Mouse (Mus musculus): ENCODE results near the gene Tspan32.

The Tspan32 gene

DNA sequence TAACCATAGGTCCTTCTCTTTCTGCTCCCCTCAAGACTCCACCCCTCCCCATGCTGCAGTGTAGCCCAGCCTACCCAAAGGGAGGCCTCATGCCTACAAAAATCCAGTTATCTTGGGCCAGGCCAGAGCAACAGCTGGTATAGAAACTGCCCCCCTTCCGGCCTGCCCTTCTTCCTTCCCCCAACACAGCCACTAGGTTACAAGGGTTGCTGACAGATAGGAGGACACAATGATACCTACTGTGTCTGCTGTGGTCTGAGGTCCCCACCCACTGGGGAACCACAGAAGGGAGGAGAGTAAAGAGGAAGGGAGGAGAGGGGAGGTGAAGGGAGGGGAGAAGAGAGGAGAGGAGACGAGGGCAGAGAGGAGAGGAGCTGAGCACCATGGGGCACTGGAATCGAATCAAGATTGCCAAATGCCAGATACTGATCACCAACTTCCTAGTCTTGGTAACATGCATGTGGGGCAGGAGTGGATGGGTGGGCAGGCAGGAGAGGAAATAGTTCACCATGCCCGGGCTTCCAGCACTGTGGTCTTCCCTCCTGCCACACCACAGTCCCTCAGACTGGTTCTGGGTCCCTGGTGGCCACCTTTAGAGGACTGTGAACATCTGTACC is at the start of gene Tspan32:
Tspan32 (plus strand) TSS at position 320 of the 617 bp plus-strand sequence.
- in situ Hi-C loops (cut with MboI; ENCODE audit: unreplicated experiment in 2 of 2): loop anchor here (5.0 kb wide), 2 partner anchors 62 to 113 kb away; partner anchors contain the start of gene Tssc4 (in 2 of the 2)

DNA sequence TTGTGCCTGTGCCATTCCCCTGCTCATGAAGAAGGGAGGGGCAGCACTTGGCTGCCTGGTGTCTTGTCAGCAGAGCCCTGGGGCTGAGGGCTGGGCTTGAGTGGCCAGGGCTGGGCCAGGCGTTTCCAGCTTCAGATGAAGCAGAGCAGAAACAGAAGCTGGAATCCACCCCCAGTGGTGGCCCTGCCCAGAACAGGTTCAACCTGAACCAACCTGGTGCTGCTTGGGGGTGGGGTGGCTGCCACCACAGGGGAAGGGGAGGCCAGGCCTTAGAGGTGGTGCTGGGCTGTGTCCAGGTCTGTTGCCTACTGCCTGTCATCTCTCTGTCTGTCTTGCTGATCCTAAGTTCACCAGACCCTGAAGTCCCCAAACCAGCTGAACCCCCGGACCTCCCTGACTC is 48.8 kb upstream of the Tspan32 start:
- in situ Hi-C loops (cut with MboI; ENCODE audit: unreplicated experiment in 2 of 2): no loop called here

DNA sequence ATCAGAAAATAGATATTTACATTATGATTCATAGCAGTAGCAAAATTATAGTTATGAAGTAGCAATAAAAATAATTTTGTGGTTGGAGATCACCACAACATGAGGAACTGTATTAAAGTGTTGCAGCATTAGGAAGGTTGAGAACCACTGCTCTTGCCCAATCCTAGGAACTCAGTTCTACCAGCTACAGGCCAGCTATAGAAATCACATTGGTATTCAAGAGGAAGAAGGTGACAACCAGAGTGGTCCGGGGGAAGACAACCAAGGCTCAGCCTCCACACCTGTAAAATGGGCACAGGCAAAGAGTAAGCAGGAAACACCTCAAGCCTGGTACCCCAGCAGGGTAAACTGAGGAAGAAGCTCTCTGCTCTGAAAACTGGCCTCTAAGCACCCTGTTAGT is 46.0 kb upstream of the Tspan32 start:
- in situ Hi-C loops (cut with MboI; ENCODE audit: unreplicated experiment in 2 of 2): no loop called here

DNA sequence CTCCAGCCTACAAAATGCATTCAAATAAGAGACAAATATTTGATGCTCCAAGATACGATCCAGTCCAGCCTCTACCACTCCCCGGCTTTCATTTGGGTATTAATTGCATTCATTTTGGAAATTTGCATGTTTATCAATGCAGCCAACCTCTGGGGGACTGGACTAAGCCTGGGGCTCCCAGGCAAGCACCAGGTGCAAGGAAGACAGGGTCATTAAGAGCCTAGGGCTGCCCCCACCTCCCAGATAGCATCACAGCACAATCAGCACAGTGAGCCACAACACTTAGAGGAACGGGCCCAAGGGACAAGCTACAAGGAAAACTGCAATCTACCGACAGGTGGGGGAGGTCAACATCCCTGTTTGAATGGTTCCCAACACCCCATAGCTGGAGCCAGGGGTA is 45.1 kb upstream of the Tspan32 start:
- in situ Hi-C loops (cut with MboI; ENCODE audit: unreplicated experiment in 2 of 2): no loop called here

DNA sequence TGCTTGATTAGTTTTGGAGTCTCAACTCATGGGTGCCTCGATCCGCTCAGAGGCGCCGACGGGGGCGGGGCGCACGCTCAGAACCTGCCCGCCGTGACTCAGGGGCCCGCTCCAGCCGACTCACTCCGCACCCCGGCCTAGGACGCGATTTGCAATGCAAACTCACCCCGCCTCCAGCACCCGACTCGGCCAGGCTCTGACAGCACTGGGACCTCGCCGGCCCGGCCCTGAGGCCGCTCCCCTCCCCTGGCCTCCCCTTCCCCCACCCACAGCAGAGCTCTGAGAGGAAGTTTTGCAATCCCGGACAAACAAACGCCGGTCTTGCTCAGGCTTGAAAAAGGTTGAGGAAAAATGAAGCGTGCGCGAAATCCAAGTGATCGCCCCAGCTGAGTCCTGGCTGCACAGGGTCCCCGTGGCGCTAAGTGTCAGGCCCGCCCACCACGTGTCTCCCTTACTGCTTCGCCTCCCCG is 37.4 kb upstream of the Tspan32 start:
- in situ Hi-C loops (cut with MboI; ENCODE audit: unreplicated experiment in 2 of 2): no loop called here

DNA sequence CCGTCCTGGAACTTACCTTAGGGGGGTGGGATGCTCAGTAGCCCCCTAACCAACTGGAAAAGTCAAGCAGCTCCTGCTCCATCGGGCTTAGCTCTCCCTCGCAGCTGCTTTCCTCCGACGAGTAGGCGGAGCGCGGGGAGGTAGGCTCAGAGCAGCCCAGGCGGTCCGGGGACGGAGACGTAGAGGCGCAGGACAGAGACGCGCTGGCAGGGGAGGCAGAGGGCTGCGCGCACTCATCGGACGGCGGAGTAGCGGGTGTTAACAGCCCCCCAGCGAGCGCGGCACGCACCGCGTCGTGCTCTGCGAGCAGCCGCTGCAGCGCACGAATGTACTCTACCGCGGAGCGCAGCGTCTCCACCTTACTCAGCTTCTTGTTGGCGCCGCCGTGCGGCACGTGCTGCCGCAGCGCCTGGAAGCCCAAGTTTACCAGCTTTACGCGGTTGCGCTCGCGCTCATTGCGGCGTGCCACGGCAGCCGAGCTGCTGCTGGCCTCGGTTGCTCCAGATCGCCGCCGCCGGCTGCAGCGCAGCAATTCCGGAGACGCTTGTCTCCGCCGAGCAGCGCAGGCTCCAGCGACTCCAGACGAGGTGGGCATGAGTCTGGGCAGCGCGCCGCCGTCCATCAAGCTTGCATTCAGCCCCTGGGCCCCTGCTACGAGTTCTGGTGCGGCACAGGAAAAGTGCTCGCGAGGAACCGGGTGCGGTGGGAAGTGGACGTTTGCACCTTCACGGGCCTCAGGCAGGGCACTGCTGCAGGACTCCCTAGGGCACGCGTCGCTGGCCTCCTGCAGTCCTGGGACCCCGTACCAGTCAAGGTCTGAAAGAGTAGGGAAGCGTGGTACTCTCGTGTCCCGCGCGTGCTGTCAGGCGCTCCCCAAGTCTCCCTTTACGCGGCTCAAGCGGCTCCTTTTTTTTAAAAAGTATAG is 36.7 kb upstream of the Tspan32 start:
- in situ Hi-C loops (cut with MboI; ENCODE audit: unreplicated experiment in 2 of 2): no loop called here

DNA sequence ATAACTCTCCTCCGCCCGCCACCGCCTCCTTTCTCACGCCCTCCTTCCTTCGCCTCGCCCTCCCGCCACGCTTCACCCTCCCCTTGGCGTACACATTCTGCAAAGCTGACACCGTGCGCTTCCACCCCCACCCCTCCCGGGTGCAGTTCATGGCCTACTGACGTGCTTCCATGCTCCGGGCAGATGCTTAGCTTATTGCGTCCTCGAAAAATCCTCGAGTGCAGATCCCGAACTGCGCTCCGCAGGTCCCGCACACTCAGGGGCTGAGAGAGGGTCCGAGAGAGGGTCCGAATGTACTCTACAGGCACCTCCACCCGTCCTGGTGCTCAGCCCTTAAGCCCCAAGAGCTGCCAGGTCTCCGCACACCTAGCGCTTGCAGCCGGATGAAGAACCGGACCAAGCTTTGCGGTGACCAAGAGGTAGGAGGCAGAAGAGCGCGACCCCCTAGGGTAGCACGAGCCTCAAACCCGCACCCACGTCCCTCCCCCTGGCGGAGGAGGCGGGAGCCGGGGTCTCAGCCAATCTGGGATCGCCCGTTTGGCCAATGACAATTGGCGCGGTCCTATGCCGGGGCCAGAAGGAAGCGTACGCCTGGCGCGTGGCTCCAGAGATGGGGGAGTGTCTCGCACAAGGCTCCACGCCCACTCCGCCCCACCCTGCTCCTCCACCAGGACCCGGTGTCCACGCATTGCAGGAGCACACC is 35.9 kb upstream of the Tspan32 start, which contains the start of gene Ascl2:
Ascl2 (minus strand) TSS at position 456 of the 703 bp plus-strand sequence.
- in situ Hi-C loops (cut with MboI; ENCODE audit: unreplicated experiment in 2 of 2): no loop called here

DNA sequence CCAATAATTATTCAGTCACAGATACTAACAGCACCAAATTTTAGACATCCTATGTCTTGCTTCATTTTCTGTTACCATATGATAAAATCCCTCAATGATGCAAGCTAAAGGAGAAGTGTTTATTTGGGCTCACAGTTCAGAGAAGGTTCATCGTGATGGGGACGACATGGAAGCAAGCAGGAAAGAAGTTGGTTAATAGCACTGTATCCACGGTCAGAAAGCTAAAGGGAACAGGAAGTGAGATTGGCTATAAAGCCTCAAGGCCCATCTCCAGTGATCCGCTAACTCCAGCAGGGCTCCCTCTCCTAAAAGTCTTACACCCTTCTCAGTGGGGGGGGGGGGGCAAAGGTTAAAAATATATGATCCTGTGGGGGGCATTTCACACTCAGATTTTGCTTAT is 22.9 kb upstream of the Tspan32 start:
- in situ Hi-C loops (cut with MboI; ENCODE audit: unreplicated experiment in 2 of 2): no loop called here

DNA sequence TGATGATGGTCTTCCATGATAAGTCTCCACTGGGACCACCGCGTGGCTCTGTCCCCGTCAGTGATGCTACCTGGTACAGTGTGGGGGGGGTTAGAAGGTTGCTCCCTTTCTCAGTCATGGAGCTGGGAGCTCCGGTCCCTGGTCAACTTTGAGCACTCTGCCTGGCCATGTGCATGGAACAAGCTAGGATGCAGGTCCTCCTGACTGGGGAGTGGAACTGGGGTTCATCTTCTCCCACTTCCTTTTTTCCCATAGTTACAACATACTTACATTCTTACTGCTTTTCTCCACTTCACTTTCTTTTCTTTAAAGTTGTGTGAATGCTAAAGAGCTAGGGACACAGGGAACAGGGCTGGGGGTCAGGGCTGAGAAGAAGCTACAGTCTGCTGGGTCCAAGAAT is 19.7 kb upstream of the Tspan32 start:
- in situ Hi-C loops (cut with MboI; ENCODE audit: unreplicated experiment in 2 of 2): no loop called here

DNA sequence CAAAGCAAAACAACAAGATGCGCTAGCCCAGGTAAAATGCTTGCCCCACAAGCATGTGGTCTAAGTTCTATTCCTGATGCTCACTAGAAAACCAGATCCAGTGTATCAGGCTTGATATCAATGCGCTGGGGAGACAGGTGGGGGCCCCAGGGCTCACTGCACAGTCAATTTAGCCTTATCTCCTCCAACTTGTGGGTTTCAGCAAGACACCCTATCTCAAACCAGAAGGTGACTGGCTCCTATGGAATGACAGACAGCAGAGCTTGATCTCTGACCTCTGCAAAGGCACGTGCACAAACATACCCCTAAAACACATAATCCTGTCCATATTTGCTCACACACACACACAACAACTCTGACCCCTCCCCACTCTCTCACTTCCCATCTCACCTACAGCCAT is 17.1 kb upstream of the Tspan32 start:
- in situ Hi-C loops (cut with MboI; ENCODE audit: unreplicated experiment in 2 of 2): no loop called here

DNA sequence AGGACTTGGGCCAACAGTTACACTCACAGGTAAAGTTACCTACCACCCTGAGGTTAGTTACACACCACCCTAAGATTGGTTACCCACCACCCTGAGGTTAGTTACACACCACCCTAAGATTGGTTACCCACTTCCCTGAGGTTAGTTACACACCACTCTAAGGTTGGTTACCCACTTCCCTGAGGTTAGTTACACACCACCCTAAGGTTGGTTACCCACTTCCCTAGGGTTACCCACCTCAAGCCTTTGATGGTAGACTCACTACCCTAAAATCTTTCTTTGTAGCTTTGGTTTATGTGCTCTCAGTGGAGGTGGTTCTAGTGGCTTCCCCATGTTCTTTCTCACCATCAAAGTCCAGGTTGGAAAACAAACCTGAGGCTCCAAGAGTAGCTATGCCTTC is 9.8 kb upstream of the Tspan32 start:
- in situ Hi-C loops (cut with MboI; ENCODE audit: unreplicated experiment in 2 of 2): no loop called here

DNA sequence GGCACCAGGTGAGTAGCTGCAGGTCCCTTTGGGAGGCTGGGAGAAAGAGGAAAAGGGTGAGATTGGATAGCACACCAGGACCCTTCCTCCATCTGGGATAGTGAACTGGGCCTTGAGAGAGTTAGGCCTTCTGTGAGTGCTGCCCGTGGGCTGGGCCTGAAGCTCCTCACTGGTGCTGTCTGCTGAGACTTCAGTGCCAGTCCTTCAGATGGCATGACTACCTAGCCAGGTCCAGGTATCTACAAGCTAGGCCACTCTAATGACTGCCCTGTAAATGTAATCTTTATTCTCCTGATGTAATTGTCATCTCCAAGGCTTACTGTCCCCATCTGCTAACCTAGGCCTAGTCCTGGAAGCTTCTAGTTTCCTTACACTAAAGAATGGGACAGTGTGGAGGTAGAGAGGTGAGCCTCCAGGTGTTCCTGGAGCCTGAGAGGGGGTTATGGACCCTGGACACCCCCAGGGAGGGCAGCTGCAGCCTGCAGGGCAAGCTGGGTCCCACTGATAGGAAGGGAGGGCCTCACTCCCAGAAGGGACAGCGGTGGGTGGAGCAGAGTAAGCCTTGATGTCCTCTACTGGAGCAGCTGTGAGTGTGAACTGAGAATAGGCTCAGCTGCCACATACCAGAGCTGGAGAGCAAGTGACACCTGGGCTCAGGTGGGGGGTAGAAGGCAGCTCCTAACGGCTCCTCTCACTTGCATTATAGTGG is 9.1 kb upstream of the Tspan32 start:
- in situ Hi-C loops (cut with MboI; ENCODE audit: unreplicated experiment in 2 of 2): no loop called here

DNA sequence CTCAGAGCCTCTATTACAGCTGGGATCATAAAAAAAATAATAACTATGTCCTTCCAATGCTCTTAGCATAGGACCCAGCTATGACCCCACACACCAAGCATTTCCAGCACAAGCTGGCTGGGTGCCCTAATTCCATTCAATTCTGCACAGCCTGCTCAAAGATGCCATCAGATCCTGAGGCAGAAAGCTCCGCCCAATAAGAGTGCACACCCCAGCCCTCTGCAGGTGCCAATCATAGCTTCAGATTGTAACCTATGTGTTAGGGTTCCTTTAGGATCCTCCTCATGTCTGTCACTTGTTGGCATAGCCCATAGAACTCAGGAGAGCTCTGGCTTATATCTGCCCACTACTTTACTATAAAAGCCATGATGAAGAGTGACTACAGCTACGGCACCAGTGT is 7.8 kb upstream of the Tspan32 start:
- in situ Hi-C loops (cut with MboI; ENCODE audit: unreplicated experiment in 2 of 2): no loop called here

DNA sequence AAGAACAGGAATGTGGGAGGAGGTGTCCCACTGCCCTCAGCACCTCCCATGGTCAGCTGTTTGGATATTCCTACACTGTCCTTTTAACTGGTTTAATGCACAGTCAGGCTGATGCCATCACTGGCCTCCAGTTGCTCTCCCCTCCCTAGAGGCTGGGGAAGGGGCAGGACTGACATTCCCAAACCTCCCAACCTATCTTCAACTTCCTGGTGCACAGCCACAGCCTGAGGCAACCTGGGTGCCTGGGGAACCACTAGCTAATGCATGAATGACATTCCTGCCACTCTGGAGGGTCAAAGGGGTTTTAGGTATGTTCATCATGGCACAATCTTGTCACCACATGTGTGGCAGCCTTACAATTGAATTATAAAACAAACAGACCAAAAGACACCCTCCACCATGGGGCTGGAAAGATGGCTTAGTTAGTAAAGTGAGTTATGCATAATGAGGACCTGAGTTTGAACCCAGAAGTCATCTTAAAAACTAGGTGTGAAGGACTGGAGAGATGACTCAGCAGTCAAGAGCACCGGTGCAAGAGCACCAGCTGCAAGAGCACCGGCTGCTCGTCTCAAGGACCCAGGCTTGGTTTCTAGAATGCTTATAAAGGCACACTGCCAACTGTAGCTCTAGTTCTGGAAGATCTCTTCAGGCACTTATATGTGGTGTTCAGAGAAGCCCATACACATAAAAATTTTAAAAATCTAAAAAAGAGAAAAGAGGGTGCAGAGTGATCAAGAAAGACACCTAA is 7.3 kb upstream of the Tspan32 start:
- in situ Hi-C loops (cut with MboI; ENCODE audit: unreplicated experiment in 2 of 2): no loop called here

DNA sequence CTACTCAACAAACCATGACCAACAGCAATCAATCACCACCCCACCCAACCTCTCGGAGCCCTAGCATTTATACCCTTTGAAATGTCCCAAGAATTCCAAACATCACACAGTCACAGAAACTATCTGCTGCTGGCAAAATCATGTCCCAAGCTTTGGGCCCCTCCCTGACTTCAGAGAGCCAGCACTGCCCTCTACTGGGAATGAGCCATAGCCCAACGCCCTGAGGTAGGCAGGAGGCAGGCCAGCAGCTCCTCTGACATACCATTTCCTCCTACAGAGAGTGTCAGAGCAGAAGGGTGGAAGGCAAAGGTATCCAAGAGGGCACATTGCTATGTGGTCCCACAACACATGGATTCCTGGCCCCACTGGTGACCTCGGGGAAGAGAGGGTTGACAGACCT is 2.2 kb upstream of the Tspan32 start:
- in situ Hi-C loops (cut with MboI; ENCODE audit: unreplicated experiment in 2 of 2): no loop called here

DNA sequence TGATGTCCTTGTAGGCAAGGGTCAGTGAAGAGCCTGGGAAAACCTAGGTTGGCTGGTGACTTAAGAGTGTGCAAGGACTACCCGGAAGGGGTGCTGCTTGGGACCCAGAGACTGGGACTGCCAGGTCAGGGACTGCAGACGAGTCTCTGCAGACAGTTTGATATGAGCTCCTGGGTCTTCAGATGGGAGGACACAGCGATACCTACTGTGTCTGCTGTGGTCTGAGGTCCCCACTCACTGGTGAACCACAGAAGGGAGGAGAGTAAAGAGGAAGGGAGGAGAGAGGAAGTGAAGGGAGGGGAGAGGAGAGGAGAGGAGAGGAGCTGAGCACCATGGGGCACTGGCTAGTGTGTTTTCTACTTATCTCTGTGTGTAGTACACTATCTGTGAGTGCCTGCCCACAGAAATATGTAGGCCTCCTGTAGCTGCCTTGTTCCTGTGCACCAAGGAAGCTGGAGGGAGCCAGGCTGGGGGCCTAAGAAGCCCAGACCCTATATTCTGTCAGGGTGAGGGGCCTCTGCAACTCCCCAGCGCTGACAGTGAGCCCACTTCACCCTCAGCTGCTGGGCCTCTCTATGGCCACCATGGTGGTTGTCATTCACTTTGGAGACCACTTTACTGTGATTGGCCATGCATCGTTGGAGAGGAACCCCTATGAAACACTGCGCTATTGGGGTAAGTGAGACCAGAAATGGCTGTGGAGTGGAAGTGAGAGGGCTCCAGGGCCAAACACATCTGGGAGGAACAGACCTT is 674 bp downstream of the Tspan32 start:
- in situ Hi-C loops (cut with MboI; ENCODE audit: unreplicated experiment in 2 of 2): loop anchor here (5.0 kb wide), 2 partner anchors 62 to 113 kb away; partner anchors contain the start of gene Tssc4 (in 2 of the 2)

DNA sequence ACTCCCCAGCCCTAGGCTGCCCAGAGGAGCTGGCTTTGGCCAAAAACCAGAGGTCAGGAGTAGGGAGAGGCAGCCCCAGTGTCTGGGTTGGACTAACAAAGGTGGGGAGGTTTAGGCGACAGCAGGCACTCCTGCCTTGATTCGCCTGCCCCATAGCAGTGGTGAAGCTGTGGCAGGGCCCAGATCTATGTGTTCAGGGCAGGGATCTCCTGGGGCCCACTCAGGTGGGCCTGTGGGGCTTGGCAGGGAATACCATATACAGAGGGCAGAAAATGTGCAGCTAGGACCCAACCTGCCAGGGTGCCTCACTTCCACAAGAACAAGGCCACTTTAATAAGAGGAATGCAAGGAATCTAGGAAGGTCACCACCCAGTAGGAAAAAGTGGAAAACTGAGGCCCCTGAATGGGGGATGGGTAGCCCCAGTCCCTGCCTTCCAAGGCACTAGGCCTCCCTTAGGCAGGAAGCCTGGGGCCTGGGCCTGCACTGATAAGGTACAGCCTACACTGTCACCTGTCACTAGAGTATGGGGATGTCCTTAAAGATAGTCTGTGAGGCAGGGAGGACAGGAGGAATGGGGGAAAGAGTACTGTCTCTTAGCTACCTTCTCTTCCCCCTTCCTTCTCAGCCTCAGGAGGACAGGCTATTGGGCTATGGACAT is 1.4 kb downstream of the Tspan32 start:
- in situ Hi-C loops (cut with MboI; ENCODE audit: unreplicated experiment in 2 of 2): loop anchor here (5.0 kb wide), 2 partner anchors 61 to 114 kb away; partner anchors contain the start of gene Tssc4 (in 2 of the 2)
